Mouse (Mus musculus): Measurements from ENCODE around the gene Myh14. TPM values are rescaled to one million over a fixed set of nuclear protein-coding genes. Genes with fewer than 3 reads are reported as not detected.
"Not testable (repeated sequence)": the region's sequence is repeated elsewhere in the genome, so short reads cannot be mapped to it uniquely, and the experiment has no call there.

The Myh14 gene
- 1.3 and 1.8 TPM in 2 replicates for polyA plus RNA-seq (2014; fragmentation: Nextera tagmentation; extraction: Ambion mirVana)

DNA sequence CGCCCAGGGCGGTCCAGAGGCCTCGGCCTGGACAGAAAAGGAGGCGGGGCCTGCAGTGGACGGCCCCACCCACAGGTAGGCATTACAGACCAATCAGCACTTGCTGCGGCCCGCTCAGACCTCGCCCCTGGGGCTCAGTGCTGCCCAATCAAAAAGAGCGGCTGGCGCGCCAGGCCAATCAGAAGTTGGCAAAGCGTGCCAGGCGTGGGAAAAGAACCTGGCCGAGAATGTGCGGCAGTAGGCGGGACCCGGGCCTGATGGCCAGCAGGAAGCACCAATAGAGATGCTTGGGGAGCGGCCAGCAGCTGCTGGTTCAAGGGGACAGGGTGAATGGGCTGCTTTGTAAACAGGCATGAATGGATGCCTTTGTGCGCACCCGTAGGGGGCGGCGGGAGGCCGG is at the start of gene Myh14:
Gene Myh14 (minus strand): TSS at position 41 of the 400 bp plus-strand sequence.
- H3K27ac ChIP-seq (ENCODE audit: low read depth, low read length): no peak within 1 kb of the TSS
- peak within 1 kb of the TSS; percentile 24 for H3K4me3 ChIP-seq (ENCODE audit: low read length)
- WGBS: 0% methylated on average over 23 of the region's 23 CpGs
- H3K4me2 ChIP-seq (replicated peaks; ENCODE audit: low read depth, low read length): peak within 1 kb of the TSS; percentile 50
- H3K4me1 ChIP-seq (ENCODE audit: control insufficient read depth, insufficient read depth, low read length): no peaks in the 10 kb centered on the region
- 0 out of 2 replicates have a peak within 1 kb of the TSS, but pooled peaks have one; percentile 12 for H3K9ac ChIP-seq (ENCODE audit: low read depth, low read length)
- H3K27me3 ChIP-seq (ENCODE audit: control insufficient read depth, insufficient read depth, low read length): peaks cover 15% of the 10 kb centered on the region
- ATAC-seq (ENCODE audit: low FRiP score, low TSS enrichment): peak; percentile 97
- 0 out of 2 replicates have a peak, but pooled peaks cover 3% of the 10 kb centered on the region for H3K9me3 ChIP-seq (ENCODE audit: control insufficient read depth, low read length)
- H3K36me3 ChIP-seq (ENCODE audit: control insufficient read depth, insufficient read depth, low read length): no peaks in the 10 kb centered on the region

DNA sequence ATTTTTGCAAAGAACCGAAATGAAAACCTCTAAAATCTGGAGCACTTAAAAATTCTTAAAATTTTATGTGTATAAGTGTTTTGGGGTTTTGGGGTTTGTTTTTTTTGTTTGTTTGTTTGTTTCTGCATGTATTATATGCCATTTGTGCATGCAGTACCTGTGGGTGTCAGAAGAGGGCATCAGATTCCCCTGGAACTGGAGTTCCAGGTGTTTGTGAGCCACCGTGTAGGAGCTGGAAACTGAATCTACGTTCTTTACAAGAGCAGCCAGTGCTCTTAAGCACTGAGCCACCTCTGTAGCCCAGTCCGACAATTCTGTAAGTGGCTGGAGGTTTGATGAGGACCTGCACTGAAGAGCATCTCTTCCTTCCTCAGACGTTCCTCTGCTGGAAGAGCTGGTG is 39.2 kb upstream of the Myh14 start:
- H3K4me2 ChIP-seq (replicated peaks; ENCODE audit: low read depth, low read length): no peak overlapping the region
- WGBS: 86% methylated on average over 5 of the region's 5 CpGs
- H3K36me3 ChIP-seq (ENCODE audit: control insufficient read depth, insufficient read depth, low read length): no peaks in the 10 kb centered on the region
- no peak overlapping the region for H3K27ac ChIP-seq (ENCODE audit: low read depth, low read length)
- 0 out of 2 replicates have a peak, but pooled peaks cover 2% of the 10 kb centered on the region for H3K9me3 ChIP-seq (ENCODE audit: control insufficient read depth, low read length)
- H3K27me3 ChIP-seq (ENCODE audit: control insufficient read depth, insufficient read depth, low read length): no peaks in the 10 kb centered on the region
- H3K9ac ChIP-seq (ENCODE audit: low read depth, low read length): no peak overlapping the region
- ATAC-seq (ENCODE audit: low FRiP score, low TSS enrichment): no peak
- H3K4me3 ChIP-seq (ENCODE audit: low read length): no peak overlapping the region
- no peaks in the 10 kb centered on the region for H3K4me1 ChIP-seq (ENCODE audit: control insufficient read depth, insufficient read depth, low read length)

DNA sequence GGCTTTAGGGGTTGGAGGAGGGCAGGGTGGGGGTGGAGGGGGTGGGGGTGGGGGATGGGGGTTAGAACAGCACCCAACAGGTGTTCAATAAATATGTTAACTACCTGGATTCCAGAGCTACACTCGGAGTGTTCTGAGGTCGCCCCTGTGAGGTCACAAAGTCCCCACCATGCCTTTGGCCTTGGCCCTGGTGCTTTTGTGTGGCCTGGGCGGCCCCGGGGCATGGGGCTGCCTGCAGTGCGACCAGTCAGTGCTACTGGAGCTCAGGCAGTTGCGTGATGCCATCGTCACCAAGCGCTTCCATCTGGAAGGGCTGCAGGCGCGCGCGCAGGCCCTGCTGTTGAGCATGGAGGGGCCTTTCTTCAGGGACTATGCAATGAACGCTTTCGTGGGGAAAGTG is 37.9 kb upstream of the Myh14 start, which contains the start of gene Izumo2:
Gene Izumo2 (plus strand): TSS at position 169 of the 400 bp plus-strand sequence.
- H3K9me3 ChIP-seq (ENCODE audit: control insufficient read depth, low read length): 0 out of 2 replicates have a peak, but pooled peaks cover 2% of the 10 kb centered on the region
- H3K27me3 ChIP-seq (ENCODE audit: control insufficient read depth, insufficient read depth, low read length): no peaks in the 10 kb centered on the region
- H3K27ac ChIP-seq (ENCODE audit: low read depth, low read length): no peak within 1 kb of the TSS
- 76% methylated on average over 14 of the region's 14 CpGs for WGBS
- ATAC-seq (ENCODE audit: low FRiP score, low TSS enrichment): no peak
- H3K4me3 ChIP-seq (ENCODE audit: low read length): no peak within 1 kb of the TSS
- H3K9ac ChIP-seq (ENCODE audit: low read depth, low read length): no peak within 1 kb of the TSS
- no peaks in the 10 kb centered on the region for H3K4me1 ChIP-seq (ENCODE audit: control insufficient read depth, insufficient read depth, low read length)
- no peaks in the 10 kb centered on the region for H3K36me3 ChIP-seq (ENCODE audit: control insufficient read depth, insufficient read depth, low read length)
- H3K4me2 ChIP-seq (replicated peaks; ENCODE audit: low read depth, low read length): no peak within 1 kb of the TSS

DNA sequence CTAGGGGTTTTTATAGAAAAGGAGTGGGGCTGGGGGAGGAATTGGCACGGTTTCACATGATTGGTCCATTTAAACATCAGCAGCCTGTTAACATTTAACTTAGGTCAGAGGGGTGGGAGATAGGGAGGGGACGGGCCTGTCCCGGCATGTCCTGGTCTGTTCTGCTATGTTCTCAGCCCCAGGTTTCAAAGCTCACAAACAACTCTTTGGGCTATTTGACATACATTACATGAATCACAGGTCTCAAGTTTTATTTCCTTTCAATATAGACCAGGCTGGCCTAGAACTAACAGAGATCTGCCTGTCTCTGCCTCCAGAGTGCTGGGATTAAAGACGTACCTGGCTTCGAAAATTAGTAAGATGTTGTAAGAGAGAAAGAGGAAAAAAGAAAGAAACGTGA is 37.5 kb upstream of the Myh14 start:
- not testable (repeated sequence) for H3K27me3 ChIP-seq (ENCODE audit: control insufficient read depth, insufficient read depth, low read length); H3K9ac ChIP-seq (ENCODE audit: low read depth, low read length); H3K4me3 ChIP-seq (ENCODE audit: low read length); H3K4me2 ChIP-seq (replicated peaks; ENCODE audit: low read depth, low read length); H3K9me3 ChIP-seq (ENCODE audit: control insufficient read depth, low read length); H3K36me3 ChIP-seq (ENCODE audit: control insufficient read depth, insufficient read depth, low read length); H3K4me1 ChIP-seq (ENCODE audit: control insufficient read depth, insufficient read depth, low read length); H3K27ac ChIP-seq (ENCODE audit: low read depth, low read length); ATAC-seq (ENCODE audit: low FRiP score, low TSS enrichment)
- 83% methylated on average over 6 of the region's 6 CpGs for WGBS

DNA sequence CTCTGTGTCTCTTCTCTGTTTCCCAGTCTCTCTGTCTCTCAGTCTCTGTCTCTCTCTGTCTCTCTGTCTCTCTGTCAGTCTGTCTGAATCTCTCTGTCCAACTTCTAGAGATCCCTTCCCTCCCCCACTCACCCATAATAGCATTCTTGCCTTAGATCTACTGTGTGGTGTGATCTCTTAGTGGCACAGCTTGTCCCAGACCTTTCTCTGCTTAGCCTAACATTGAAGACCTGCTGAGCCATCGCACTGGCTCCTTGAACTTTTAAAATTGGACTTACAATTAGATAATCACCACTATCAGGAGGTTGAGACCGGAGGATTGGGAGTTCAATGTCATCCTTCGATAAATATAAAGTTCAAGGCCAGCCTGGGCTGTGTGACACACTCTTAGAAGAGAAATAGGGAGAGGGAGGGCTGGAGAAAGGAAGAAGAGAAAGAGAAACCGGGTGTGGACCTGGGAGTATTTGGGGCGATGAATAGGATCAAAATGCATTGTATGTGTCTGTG is 36.6 kb upstream of the Myh14 start:
- H3K27me3 ChIP-seq (ENCODE audit: control insufficient read depth, insufficient read depth, low read length): no peaks in the 10 kb centered on the region
- H3K36me3 ChIP-seq (ENCODE audit: control insufficient read depth, insufficient read depth, low read length): no peaks in the 10 kb centered on the region
- ATAC-seq (ENCODE audit: low FRiP score, low TSS enrichment): no peak
- 92% methylated on average over 5 of the region's 5 CpGs for WGBS
- no peak overlapping the region for H3K4me2 ChIP-seq (replicated peaks; ENCODE audit: low read depth, low read length)
- 0 out of 2 replicates have a peak, but pooled peaks cover 2% of the 10 kb centered on the region for H3K9me3 ChIP-seq (ENCODE audit: control insufficient read depth, low read length)
- no peaks in the 10 kb centered on the region for H3K4me1 ChIP-seq (ENCODE audit: control insufficient read depth, insufficient read depth, low read length)
- H3K9ac ChIP-seq (ENCODE audit: low read depth, low read length): no peak overlapping the region
- no peak overlapping the region for H3K4me3 ChIP-seq (ENCODE audit: low read length)
- no peak overlapping the region for H3K27ac ChIP-seq (ENCODE audit: low read depth, low read length)

DNA sequence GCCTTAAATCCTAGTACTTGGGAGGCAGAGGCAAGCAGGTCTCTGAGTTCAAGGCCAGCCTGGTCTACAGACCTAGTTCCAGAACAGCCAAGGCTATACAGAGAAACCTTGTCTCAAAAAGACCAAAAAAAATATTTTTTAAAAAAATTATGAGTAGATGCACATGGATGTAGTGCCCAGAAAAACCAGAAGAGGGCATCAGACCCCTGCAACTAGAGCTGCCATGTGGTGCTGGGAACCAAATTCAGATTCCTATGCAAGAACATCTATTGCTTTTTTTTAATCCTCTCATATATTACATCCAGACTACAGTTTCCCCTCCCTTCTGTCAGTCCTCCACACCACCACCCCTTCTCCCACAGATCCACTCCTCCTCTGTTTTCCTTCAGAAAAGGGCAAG is 35.7 kb upstream of the Myh14 start:
- Histone ChIP-seq H3K27ac (ENCODE audit: low read depth, low read length) (no peak overlapping the region), H3K36me3 (ENCODE audit: control insufficient read depth, insufficient read depth, low read length) (no peaks in the 10 kb centered on the region), H3K27me3 (ENCODE audit: control insufficient read depth, insufficient read depth, low read length) (no peaks in the 10 kb centered on the region), H3K4me3 (ENCODE audit: low read length) (no peak overlapping the region), H3K9me3 (ENCODE audit: control insufficient read depth, low read length) (0 out of 2 replicates have a peak, but pooled peaks cover 2% of the 10 kb centered on the region), H3K4me1 (ENCODE audit: control insufficient read depth, insufficient read depth, low read length) (no peaks in the 10 kb centered on the region), H3K9ac (ENCODE audit: low read depth, low read length) (no peak overlapping the region), H3K4me2 (replicated peaks; ENCODE audit: low read depth, low read length) (no peak overlapping the region)
- no peak for ATAC-seq (ENCODE audit: low FRiP score, low TSS enrichment)

DNA sequence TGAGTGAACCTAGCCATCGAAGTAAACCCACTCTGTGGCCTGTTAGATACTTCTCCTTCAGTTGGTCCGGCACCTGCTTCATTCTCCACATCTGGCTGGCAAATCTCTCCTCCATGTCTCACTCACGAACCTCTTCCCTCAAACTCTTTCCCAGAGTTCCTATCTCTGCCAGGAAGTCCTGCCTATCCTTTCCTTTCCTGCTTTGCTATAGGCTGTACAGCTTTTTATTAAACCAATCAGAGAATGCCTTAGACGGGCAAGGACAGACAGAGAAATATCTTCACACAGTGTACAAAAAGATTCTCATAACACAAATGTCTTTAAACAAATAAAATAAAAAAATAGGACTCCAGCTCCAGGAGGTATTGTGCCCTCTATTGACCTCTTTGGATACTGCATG is 34.4 kb upstream of the Myh14 start:
- Histone ChIP-seq H3K4me3 (ENCODE audit: low read length) (no peak overlapping the region), H3K27me3 (ENCODE audit: control insufficient read depth, insufficient read depth, low read length) (no peaks in the 10 kb centered on the region), H3K9ac (ENCODE audit: low read depth, low read length) (no peak overlapping the region), H3K36me3 (ENCODE audit: control insufficient read depth, insufficient read depth, low read length) (no peaks in the 10 kb centered on the region), H3K9me3 (ENCODE audit: control insufficient read depth, low read length) (0 out of 2 replicates have a peak, but pooled peaks cover 2% of the 10 kb centered on the region), H3K4me2 (replicated peaks; ENCODE audit: low read depth, low read length) (no peak overlapping the region), H3K4me1 (ENCODE audit: control insufficient read depth, insufficient read depth, low read length) (no peaks in the 10 kb centered on the region), H3K27ac (ENCODE audit: low read depth, low read length) (no peak overlapping the region)
- ATAC-seq (ENCODE audit: low FRiP score, low TSS enrichment): no peak
- 95% methylated on average over 4 of the region's 4 CpGs for WGBS

DNA sequence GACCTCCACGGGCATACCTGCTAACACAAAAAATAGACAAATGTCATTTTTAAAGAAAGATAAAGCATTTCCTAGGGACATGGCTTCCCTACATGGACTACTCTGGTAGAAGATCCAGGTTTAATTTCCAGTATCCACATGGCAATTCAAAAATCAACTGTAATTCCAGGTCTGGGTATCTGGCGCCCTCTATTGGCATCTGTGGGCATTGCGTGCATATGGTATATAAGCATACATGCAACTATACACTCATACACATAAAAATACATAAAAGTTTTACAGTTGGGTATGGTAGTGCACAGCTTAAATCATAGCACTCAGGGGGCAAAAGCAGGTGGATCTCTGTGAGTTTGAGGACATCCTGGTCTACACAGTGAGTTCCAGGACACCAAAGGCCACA is 33.7 kb upstream of the Myh14 start:
- H3K9me3 ChIP-seq (ENCODE audit: control insufficient read depth, low read length): no peaks in the 10 kb centered on the region
- no peak overlapping the region for H3K4me2 ChIP-seq (replicated peaks; ENCODE audit: low read depth, low read length)
- no peak for ATAC-seq (ENCODE audit: low FRiP score, low TSS enrichment)
- no peak overlapping the region for H3K27ac ChIP-seq (ENCODE audit: low read depth, low read length)
- H3K4me1 ChIP-seq (ENCODE audit: control insufficient read depth, insufficient read depth, low read length): no peaks in the 10 kb centered on the region
- H3K9ac ChIP-seq (ENCODE audit: low read depth, low read length): no peak overlapping the region
- WGBS: 58% methylated on average over 3 of the region's 3 CpGs
- no peak overlapping the region for H3K4me3 ChIP-seq (ENCODE audit: low read length)
- H3K36me3 ChIP-seq (ENCODE audit: control insufficient read depth, insufficient read depth, low read length): no peaks in the 10 kb centered on the region
- H3K27me3 ChIP-seq (ENCODE audit: control insufficient read depth, insufficient read depth, low read length): no peaks in the 10 kb centered on the region

DNA sequence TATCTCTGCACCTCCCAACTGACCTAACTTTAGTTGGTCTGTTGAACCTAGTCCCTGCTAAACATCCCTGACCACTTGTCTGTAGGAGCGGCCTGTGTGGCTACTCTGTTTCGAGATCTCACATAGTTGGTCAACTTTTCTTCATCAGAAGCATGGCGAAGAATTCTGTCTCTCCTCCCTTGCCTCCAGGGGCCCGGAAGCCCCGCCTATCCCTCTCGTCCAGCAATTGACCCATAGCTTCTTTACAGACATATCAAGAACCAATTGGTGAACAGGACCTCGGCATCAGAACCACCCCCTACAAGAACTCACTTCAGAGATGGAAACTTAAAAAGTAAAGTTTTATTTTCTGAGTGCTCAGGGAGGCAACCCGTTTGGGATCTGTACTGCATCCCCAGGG is 32.3 kb upstream of the Myh14 start:
- Histone ChIP-seq H3K9me3 (ENCODE audit: control insufficient read depth, low read length) (no peaks in the 10 kb centered on the region), H3K4me1 (ENCODE audit: control insufficient read depth, insufficient read depth, low read length) (no peaks in the 10 kb centered on the region), H3K36me3 (ENCODE audit: control insufficient read depth, insufficient read depth, low read length) (no peaks in the 10 kb centered on the region), H3K27ac (ENCODE audit: low read depth, low read length) (no peak overlapping the region), H3K4me3 (ENCODE audit: low read length) (no peak overlapping the region), H3K9ac (ENCODE audit: low read depth, low read length) (no peak overlapping the region), H3K27me3 (ENCODE audit: control insufficient read depth, insufficient read depth, low read length) (no peaks in the 10 kb centered on the region), H3K4me2 (replicated peaks; ENCODE audit: low read depth, low read length) (no peak overlapping the region)
- no peak for ATAC-seq (ENCODE audit: low FRiP score, low TSS enrichment)
- 79% methylated on average over 8 of the region's 8 CpGs for WGBS
